Mouse (Mus musculus): ENCODE measurements around the gene Tgfb1i1.
A peak's percentile ranks its signal among the peaks of the same experiment; 100 is the strongest.

Tgfb1i1 gene

DNA sequence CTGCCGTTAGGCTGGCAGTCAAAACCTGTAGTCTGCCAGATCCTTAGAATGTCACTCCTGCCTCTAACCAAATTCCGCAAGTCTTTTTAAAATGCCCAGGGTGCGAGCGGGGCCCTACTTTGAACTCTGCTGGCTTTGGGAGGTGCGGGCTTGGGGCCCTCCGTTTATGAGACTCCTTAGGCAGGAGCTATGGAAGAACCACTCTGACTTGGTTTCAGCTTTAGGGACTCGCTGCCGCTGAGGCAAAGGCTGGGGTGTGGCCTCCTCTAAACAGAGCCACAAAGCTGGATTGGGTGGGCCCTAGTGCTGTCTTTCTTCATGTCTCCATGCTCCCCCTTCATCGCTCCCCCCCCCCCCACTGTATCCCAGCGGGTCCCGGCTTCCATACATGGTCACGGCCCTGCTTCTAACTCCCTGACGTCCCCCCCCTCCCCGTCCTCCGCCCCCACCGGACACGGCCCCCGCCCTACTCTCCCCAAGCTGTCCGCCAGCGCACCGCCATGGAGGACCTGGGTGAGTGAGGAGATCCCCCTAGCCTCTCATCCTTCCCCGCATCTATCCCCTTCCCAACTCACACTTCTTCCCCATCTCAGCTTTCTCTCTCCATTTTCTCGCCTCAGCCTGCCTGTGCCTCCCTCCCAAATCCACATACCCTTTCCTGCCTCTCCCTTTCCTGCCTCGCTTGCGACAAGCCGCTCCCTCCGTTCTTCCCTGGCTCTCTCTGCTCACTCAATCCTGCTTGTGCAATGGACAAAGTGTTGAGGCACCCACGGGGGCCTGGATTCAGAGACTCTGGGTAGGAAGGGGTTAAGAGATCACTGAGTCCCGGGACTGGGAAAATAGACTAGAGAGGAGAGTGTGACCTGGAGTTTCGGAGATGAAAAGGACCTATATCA, at the start of gene Tgfb1i1:
Gene Tgfb1i1 (plus strand): TSS at position 317 of the 896 bp plus-strand sequence.
- peak; percentile 64 for DNase-seq (ENCODE audit: extremely low spot score)

DNA sequence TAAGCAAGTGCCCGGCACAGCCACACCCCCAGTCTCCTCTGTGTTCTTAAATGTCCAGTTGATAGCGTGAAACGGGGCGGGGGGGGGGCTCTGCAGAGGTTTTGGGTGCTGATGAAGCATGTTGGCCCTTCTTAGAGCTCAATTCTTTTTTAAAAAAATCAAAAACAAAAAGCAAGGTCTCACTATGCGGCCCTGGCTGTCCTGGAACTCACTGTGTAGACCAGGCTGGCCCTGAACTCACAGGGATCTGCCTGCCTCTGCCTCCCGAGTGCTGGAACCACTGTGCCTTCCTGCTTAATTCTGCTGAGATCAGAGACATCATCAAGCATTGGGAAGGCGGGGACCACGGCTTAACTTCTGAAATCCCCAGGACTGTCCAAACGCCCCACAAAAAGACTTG, 45.0 kb upstream of the Tgfb1i1 start:
- DNase-seq (ENCODE audit: extremely low spot score) = no peak

DNA sequence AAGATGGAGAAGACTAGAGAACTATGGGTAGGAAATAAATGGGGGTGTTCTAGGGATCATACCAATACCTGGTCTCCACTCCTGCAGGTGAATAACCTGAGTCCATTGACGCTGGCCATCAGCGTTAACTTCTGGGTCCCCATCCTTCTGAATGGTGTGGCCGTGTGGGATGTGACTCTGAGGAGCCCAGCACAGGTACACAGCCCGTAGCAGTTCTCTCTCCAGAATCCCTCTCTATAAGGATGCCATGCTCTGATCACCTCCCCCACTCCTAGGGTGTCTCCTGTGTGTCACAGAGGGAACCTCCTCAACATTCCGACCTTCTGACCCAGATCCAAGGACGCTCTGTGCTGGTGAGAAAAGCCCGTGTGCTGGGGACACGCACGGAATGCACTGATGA, 43.5 kb upstream of the Tgfb1i1 start:
- no peak for DNase-seq (ENCODE audit: extremely low spot score)

DNA sequence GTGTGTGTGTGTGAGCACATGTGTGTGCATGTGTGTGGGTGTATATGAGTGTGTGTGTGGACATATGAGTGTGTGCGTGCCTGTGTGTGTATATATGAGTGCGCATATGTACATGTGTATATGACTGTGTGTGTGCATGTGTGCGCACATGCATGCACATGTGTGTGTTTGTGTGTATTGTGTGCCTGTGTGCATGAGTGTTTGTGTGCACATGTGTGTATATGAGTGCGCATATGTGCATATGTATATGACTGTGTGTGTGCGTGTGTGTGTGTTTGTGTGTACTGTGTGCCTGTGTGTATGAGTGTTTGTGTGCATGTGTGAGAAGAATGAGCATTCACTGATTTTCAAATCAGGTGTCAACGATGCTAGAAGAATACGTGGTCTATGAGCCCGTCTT, 42.4 kb upstream of the Tgfb1i1 start:
- no peak for DNase-seq (ENCODE audit: extremely low spot score)

DNA sequence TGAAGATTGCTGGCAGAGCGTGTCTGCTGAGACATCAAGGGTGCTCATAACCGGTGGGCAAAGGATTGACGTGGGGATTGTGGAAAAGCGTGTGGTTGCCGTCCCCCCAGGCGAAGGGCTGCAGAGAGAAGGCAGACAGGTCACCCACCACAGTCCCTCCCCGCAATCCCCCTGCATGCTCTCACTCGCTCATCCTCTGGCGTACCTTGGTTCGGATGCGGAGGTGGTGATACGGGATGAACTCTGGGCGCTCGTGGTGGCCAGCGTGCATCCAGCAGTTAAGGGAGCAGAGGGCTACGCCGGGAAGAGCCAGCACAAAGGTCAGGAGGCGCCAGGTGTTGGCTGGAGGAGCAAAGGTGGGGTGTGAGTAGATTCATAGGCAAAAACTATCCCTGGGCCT, 40.9 kb upstream of the Tgfb1i1 start:
- DNase-seq (ENCODE audit: extremely low spot score) = no peak

DNA sequence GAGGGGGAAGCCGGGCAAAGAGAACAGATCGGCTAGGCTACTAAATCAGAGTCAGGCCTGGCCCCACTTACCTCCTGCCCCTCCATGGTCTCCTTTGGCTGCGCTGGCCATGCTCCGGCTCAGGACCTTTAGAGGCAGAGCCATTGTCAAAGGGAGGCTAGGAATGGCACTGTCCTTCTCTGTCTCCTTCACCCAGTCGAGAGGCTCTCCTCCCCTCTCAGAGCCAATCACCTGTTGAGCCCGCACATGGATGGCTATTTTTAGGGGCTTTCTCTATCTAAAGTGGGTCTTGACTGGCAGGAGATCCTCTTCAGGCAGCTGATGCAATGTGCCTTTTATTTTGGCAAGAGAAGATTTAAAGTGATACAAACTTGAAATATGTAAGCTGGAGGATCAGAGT, 40.5 kb upstream of the Tgfb1i1 start, which contains the start of gene Cox6a2:
Gene Cox6a2 (minus strand): TSS at position 236 of the 400 bp plus-strand sequence.
- no peak for DNase-seq (ENCODE audit: extremely low spot score)

DNA sequence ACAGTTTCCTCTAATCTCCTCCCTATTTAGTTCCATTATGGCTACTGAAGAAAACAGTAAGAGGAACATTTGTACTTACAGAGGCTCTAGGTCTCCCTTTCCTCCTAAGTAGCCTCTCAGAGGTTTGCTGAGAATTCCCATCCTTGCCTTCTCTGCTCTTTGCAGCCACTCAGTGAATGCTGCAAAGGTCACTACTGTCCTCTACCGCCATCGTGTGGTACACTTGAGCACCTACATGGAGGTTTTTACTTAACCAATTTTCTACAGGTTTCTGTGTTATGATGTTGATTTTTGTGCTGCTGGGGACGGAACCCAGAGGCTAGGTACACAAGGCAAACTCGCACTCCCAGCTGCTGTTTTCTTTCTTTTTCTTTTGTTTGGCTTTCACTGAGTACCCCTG, 38.4 kb upstream of the Tgfb1i1 start:
- peak; percentile 56 for DNase-seq (ENCODE audit: extremely low spot score)

DNA sequence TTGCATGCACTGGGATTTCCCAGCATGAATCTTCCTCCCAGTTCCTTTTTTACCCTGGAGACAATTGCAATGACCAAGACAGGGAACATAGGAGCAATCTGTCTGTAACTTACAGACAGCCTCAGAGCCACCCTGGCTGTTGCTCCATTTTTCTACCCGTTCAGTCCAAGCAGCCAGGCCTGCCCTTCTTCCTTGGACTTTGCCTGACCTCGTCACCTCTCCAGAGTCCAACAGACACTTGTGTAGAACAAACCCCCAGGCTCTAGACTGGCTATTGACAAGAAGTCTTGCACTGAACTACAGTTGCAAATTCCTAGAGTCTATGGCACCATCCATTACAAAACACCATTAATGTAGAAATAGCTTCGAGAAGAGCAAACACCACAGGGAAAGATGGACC, 36.8 kb upstream of the Tgfb1i1 start:
- no peak for DNase-seq (ENCODE audit: extremely low spot score)

DNA sequence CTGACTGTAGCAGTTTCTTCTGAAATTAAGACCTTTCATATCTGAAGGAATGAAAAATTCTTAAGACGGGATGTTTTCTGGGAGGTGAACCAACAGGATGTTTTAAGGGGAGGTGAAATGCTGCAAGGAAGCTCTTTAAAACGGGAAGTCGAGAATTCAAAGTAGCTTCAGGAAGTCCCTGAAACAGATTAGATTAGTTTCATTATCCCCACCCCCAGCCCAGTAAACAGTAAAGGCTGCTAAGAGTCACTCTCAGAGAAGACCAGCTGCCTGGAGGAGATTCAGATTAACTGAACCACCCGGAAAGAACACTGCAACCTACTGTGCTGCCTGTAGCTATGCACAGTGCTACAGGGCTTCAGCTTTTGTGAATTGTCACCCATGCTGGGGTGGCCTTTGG, 26.7 kb upstream of the Tgfb1i1 start:
- DNase-seq (ENCODE audit: extremely low spot score) = no peak

DNA sequence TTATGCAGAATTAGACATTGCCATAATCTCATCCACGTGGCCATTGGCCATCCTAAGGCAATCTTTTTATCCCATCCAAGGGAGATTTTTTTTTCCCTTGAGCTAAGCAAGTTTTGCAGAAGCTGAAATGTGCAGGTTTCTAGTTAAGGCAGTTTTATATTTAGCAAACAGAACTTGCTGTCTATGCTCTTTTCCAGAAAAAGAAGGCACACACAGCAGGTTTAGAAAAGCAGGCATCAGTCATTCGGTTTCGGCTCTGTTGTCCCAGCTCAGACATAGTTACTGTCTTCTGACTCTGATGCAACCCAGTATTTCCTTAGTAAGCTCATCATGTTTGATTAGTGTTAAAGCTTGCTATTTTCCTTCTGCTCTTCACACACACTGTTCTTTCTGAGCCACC, 25.7 kb upstream of the Tgfb1i1 start:
- no peak for DNase-seq (ENCODE audit: extremely low spot score)

DNA sequence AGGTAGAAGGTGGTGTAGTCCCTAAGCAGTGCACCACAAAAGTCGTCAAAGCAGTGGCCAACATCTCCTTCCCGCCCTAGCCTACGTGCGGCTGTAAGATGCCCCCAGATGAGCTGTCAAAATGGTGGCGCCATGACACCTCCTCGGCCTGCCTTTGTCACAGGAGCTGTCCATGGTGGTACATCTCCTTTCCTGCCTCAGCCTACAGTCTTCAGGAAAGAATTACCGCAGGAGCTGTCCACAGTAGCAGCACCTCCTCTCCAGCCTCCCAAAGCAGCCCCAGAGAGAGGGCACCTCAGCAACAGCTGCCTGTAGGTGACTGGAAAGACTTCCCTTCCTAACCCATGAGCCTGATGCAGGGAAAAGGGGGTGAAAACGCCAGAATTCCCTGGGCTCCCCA, 14.9 kb upstream of the Tgfb1i1 start:
- DNase-seq (ENCODE audit: extremely low spot score) = no peak

DNA sequence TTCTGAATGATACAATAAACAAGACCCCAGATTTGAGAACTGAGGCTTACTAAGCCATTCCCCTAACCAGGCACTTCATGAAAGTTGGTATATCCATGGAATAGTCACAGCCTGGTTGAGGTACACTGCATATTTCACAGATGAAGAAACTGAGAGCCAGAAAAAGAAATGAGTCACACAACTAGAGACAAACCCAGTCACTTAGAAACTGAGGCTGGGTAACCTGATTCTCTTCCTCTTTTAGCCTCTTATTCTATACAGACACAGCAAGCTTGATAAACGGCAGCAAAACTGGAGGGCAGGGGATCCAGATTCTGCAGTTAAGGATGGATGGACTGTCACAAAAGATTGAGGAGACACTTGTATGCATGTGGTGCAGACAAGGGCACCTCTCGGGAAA, 11.8 kb upstream of the Tgfb1i1 start:
- DNase-seq (ENCODE audit: extremely low spot score) = no peak

DNA sequence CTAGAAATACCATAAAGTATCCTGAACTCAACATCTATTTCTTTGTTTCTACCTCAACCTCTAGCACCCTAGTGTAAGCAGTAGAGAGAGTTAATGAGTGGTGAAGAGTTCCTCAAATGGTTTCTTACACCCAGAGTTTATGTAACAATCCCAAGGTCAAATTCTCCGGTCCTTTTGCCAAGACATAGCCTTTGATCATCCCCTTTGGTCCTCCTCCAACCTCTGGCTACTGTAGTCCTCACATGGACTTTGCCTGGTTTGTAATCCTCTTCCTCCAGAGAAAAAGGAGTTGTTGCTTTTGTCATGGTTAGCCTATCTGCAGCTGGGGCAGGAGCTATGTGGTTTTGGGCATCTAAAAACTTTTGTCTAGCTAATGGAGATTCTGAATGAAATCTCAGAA, 11.1 kb upstream of the Tgfb1i1 start:
- DNase-seq (ENCODE audit: extremely low spot score) = no peak

DNA sequence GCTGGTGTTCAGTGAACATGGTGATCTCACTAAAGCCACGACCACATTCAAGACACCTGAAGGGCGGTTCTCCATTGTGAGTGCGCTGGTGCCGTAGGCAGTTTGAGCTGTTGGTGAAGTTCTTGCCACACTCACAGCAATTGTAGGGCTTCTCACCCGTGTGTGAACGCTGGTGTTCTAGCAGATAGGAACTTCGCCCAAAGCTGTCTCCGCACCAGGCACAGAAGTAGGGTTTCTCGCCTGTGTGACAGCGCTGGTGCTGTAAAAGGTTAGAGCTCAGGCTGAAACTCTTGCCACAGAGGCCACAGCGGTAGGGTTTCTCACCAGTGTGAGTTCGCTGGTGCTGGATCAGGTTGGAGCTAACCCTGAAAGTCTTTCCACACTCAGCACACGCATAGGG, 10.2 kb upstream of the Tgfb1i1 start:
- DNase-seq (ENCODE audit: extremely low spot score) = no peak

DNA sequence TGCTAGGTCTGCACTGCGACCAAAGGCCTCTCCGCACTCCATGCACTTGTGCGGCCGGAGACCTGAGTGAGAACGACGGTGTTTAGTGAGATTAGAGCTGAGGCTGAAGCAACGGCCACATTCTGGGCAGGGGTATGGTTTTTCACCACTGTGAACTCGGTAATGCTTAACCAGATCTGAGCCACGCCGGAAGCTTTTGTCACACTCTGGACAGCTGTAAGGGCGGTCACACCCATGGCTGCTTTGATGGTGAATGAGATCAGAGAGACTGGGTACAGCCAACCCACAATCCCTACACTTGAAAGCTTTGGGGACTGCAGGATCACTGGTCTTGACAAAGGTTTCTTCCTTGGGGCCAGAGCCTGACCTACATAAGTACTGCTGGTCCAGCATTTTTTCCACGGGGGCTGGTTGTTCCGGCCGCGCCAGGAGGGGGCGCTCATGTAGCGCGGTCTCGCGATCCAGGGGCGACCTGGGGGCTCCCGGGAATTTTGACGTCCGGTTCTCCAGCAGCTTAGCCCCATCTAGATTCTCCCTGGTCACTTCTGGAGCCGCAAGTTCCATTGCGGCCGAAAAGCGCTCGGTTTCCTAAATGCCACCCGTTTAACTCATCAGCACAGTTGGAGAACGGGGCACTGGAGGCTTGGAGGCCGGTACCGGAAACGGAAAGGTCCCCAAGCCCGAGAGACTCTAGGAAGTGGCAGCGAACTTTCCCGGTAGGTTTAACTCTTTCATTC, 9.6 kb upstream of the Tgfb1i1 start, which contains the start of gene Armc5:
Gene Armc5 (plus strand): TSS at position 487 of the 737 bp plus-strand sequence.
- DNase-seq (ENCODE audit: extremely low spot score) = peak; percentile 90

DNA sequence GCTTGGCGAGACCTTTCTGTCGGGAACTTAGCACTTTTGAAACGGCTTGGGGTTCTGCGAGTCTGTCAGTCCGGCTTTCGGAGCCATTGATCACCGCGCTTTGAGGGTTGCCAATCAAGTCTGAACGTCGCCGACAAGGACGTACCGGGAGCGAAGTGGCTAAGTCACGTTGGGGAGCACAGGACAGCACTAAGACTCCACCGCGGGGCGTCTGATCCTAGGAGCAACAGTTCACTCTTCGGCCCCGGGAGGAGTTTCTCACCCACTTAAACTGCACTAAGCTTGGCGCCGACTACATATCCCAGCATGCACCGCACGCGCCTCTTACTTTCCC, 9.1 kb upstream of the Tgfb1i1 start:
- no peak for DNase-seq (ENCODE audit: extremely low spot score)

DNA sequence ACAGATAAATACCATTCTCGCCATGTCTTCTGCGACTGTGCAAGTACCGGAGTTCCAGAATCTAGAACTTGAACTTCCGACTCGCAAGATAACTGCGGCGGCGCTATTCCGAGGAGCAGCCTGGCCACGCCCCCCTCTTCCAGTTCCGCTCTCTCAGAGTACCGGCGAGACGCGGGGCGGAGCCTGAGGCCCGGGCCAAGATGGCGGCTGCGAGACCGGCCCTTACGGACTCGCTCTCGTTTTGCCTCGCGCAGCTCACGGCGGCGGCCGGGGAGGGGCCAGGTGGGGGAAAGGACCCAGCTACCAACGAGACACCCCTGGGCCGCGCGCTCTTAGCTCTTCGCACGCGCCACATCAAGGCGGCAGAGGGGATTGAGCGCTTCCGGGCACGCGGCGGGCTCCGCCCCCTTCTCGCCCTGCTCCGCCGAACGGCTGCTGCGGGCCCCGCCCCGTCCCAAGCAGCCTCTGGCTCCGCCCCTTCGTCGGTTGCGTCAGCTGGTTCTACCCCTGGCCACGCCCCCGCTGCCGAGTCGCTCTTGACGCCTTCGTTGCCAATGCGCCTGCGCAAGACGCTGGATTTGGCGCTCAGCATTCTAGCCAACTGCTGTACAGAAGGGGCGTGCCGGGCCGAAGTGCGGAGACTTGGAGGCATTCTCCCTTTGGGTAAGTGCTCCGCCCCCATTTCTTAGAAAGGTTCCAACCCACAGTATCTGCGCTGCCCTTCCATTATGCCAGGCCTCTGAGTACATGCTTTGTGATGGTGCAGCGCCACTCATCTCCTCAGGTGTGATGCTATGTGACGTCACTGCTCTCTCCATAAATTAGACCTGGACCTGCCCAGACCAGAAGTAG, 8.5 kb upstream of the Tgfb1i1 start, which contains the start of gene 9130023H24Rik:
Gene 9130023H24Rik (minus strand): TSS at position 105 of the 852 bp plus-strand sequence.
- DNase-seq (ENCODE audit: extremely low spot score) = peak; percentile 99

DNA sequence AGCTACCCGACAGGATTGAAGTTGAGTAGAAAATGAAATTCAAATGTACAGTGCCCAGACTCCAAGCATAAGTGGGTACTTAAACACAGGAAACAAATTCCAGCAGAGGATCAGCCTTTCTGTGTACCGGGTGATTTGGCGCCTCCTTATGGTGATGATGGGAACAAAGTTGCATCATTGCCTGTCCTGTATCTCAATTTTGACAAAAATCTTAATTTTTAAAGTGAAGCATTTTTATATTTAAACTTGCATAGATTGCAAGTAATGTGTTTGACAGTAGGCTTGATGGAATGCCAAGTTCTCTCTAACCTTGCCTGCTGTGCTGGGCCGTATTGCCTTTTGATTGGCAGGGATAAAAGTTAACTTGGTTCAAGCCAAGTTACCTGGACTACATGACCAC, 7.6 kb upstream of the Tgfb1i1 start:
- peak; percentile 57 for DNase-seq (ENCODE audit: extremely low spot score)

DNA sequence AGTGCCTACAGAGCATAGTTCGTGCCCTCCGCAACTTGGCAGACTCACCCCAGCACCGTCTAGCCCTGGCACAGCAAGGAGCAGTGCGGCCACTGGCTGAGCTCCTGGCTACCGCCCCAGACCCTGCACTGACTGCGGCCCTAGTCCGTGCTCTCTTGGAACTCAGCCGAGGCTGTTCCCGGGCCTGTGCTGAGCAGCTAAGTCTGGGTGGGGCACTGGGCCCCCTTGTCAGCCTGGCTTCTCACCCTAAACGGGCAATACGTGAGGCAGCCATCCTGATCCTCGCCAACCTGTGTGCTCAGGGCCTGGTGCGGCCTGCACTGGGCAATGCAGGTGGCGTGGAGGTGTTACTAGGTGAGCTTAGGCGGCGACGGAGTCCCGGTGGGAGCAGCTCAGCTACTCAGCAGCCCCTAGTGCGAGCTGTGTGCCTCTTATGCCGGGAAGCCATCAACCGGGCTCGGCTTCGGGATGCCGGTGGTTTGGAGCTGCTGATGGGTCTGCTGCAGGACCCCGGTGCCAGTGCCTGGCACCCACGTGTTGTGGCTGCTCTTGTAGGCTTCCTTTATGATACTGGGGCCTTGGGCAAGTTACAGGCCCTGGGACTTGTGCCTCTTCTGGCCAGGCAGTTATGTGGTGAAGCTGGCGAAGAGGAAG, 6.4 kb upstream of the Tgfb1i1 start:
- DNase-seq (ENCODE audit: extremely low spot score) = no peak

DNA sequence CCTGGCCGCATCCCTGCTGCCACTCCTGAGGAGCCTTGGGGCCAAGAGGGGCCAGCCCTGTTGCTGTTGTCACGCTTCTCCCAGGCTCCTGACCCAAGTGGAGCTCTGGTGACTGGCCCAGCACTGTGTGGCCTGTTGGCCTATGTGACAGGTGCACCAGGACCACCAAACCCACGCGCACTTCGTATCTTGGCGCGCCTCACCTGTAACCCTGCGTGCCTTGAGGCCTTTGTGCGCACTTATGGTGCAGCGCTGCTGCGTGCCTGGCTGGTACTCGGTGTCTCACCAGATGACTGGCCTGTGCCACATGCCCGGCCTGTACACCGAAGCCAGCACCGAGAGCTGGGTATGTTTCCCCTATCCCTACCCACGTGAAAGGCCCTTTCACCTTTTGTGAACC, 4.3 kb upstream of the Tgfb1i1 start:
- no peak for DNase-seq (ENCODE audit: extremely low spot score)

DNA sequence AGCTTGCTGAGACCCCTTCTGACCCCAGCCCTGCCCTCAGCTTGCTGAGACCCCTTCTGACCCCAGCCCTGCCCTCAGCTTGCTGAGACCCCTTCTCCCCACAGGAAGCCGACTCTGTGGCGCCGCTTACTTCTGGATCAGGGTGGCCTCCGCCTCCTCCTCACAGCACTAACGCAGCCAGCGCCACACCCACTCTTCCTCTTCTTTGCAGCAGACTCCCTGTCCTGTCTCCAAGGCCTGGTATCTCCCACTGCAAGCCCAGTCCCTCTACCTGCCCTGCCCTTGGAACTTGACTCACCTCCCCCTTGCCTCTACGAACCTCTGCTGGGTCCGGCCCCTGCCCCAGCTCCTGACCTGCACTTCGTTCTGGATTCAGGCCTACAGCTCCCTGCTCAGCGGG, 2.7 kb upstream of the Tgfb1i1 start:
- peak; percentile 46 for DNase-seq (ENCODE audit: extremely low spot score)

Data from embryo, embryonic 9.5 days (tissue).